Mouse (Mus musculus): Measurements from ENCODE around the gene Iqgap1. TPM values are rescaled to one million over a fixed set of nuclear protein-coding genes. Genes with fewer than 3 reads are reported as not detected.
A peak's percentile ranks its signal among the peaks of the same experiment; 100 is the strongest.

Gene Iqgap1
- 40.1 and 40.2 TPM in 2 replicates for polyA plus RNA-seq (2016; fragmentation: Nextera tagmentation; extraction: Ambion mirVana)

- Histone ChIP-seq H3K27me3 (no peaks in the 10 kb centered on the region), H3K4me2 (replicated peaks) (no peak within 1 kb of the TSS), H3K4me1 (no peaks in the 10 kb centered on the region), H3K9me3 (replicated peaks) (no peaks in the 10 kb centered on the region), H3K4me3 (no peak within 1 kb of the TSS), H3K9ac (no peak within 1 kb of the TSS), H3K36me3 (no peaks in the 10 kb centered on the region), H3K27ac (no peak within 1 kb of the TSS)
- ATAC-seq (ENCODE audit: low FRiP score): no peak
- 79% methylated on average over 11 of the region's 11 CpGs for WGBS
These were observed at the start of gene Iqgap1 for GRCm38 (mm10) chr7:80825843-80826403. Gene Iqgap1, minus strand, starts transcription at chr7:80825974.

GRCm38 (mm10) chr7:80873631-80874030, 47.9 kb upstream of the Iqgap1 start:
- H3K4me3 ChIP-seq: no peak overlapping the region
- H3K27ac ChIP-seq: no peak overlapping the region
- H3K9ac ChIP-seq: no peak overlapping the region
- no peak for ATAC-seq (ENCODE audit: low FRiP score)
- H3K27me3 ChIP-seq: peaks cover 30% of the 10 kb centered on the region
- WGBS: 93% methylated on average over 2 of the region's 2 CpGs
- H3K36me3 ChIP-seq: peaks cover 87% of the 10 kb centered on the region
- H3K4me1 ChIP-seq: 0 out of 2 replicates have a peak, but pooled peaks cover 3% of the 10 kb centered on the region
- H3K4me2 ChIP-seq (replicated peaks): no peak overlapping the region
- no peaks in the 10 kb centered on the region for H3K9me3 ChIP-seq (replicated peaks)

GRCm38 (mm10) chr7:80873038-80873437, 47.3 kb upstream of the Iqgap1 start:
- Histone ChIP-seq H3K9me3 (replicated peaks) (no peaks in the 10 kb centered on the region), H3K9ac (no peak overlapping the region), H3K4me3 (no peak overlapping the region), H3K36me3 (peaks cover 91% of the 10 kb centered on the region), H3K4me1 (0 out of 2 replicates have a peak, but pooled peaks cover 3% of the 10 kb centered on the region), H3K4me2 (replicated peaks) (no peak overlapping the region), H3K27me3 (peaks cover 30% of the 10 kb centered on the region), H3K27ac (no peak overlapping the region)
- 81% methylated on average over 5 of the region's 5 CpGs for WGBS
- no peak for ATAC-seq (ENCODE audit: low FRiP score)

GRCm38 (mm10) chr7:80868686-80869085, 42.9 kb upstream of the Iqgap1 start:
- Histone ChIP-seq H3K27me3 (peaks cover 8% of the 10 kb centered on the region), H3K4me2 (replicated peaks) (no peak overlapping the region), H3K9me3 (replicated peaks) (no peaks in the 10 kb centered on the region), H3K27ac (no peak overlapping the region), H3K36me3 (peaks cover 92% of the 10 kb centered on the region), H3K4me3 (no peak overlapping the region), H3K4me1 (peaks cover 15% of the 10 kb centered on the region), H3K9ac (no peak overlapping the region)
- 96% methylated on average over 2 of the region's 2 CpGs for WGBS
- no peak for ATAC-seq (ENCODE audit: low FRiP score)

- no peak for ATAC-seq (ENCODE audit: low FRiP score)
- Histone ChIP-seq H3K4me3 (no peak overlapping the region), H3K27ac (no peak overlapping the region), H3K4me1 (peaks cover 33% of the 10 kb centered on the region), H3K9ac (no peak overlapping the region), H3K27me3 (no peaks in the 10 kb centered on the region), H3K36me3 (peaks cover 82% of the 10 kb centered on the region), H3K9me3 (replicated peaks) (no peaks in the 10 kb centered on the region), H3K4me2 (replicated peaks) (no peak overlapping the region)
- 91% methylated on average over 7 of the region's 7 CpGs for WGBS
These were observed 40.9 kb upstream of the Iqgap1 start for GRCm38 (mm10) chr7:80866514-80867147.

- Histone ChIP-seq H3K9ac (no peak overlapping the region), H3K4me3 (no peak overlapping the region), H3K4me1 (peaks cover 35% of the 10 kb centered on the region), H3K27me3 (no peaks in the 10 kb centered on the region), H3K4me2 (replicated peaks) (no peak overlapping the region), H3K36me3 (peaks cover 72% of the 10 kb centered on the region), H3K27ac (no peak overlapping the region), H3K9me3 (replicated peaks) (no peaks in the 10 kb centered on the region)
- no peak for ATAC-seq (ENCODE audit: low FRiP score)
- WGBS: 94% methylated on average over 7 of the region's 7 CpGs
These were observed 39.7 kb upstream of the Iqgap1 start for GRCm38 (mm10) chr7:80865521-80865920.

- H3K9me3 ChIP-seq (replicated peaks): no peaks in the 10 kb centered on the region
- no peak overlapping the region for H3K9ac ChIP-seq
- H3K27ac ChIP-seq: no peak overlapping the region
- H3K4me2 ChIP-seq (replicated peaks): peak overlapping the region; percentile 77; the same call in 1 of the 2 replicates
- H3K36me3 ChIP-seq: peaks cover 65% of the 10 kb centered on the region
- no peaks in the 10 kb centered on the region for H3K27me3 ChIP-seq
- H3K4me3 ChIP-seq: no peak overlapping the region
- WGBS: 82% methylated on average over 8 of the region's 8 CpGs
- ATAC-seq (ENCODE audit: low FRiP score): no peak
- H3K4me1 ChIP-seq: peaks cover 38% of the 10 kb centered on the region
These were observed 39.1 kb upstream of the Iqgap1 start for GRCm38 (mm10) chr7:80864831-80865230.

GRCm38 (mm10) chr7:80864151-80864550, 38.4 kb upstream of the Iqgap1 start:
- H3K36me3 ChIP-seq: peaks cover 58% of the 10 kb centered on the region
- no peaks in the 10 kb centered on the region for H3K27me3 ChIP-seq
- peaks cover 38% of the 10 kb centered on the region for H3K4me1 ChIP-seq
- H3K27ac ChIP-seq: no peak overlapping the region
- H3K4me2 ChIP-seq (replicated peaks): peak overlapping the region; percentile 77
- WGBS: 83% methylated on average over 1 of the region's 1 CpGs
- H3K9me3 ChIP-seq (replicated peaks): no peaks in the 10 kb centered on the region
- H3K9ac ChIP-seq: no peak overlapping the region
- no peak overlapping the region for H3K4me3 ChIP-seq
- no peak for ATAC-seq (ENCODE audit: low FRiP score)

- Histone ChIP-seq H3K27me3 (no peaks in the 10 kb centered on the region), H3K36me3 (peaks cover 52% of the 10 kb centered on the region), H3K4me1 (peaks cover 38% of the 10 kb centered on the region), H3K4me2 (replicated peaks) (peak overlapping the region; percentile 77), H3K27ac (no peak overlapping the region), H3K9ac (peak overlapping the region; percentile 42), H3K9me3 (replicated peaks) (no peaks in the 10 kb centered on the region), H3K4me3 (peak overlapping the region; percentile 18)
- no peak for ATAC-seq (ENCODE audit: low FRiP score)
- 86% methylated on average over 5 of the region's 5 CpGs for WGBS
These were observed 37.7 kb upstream of the Iqgap1 start for GRCm38 (mm10) chr7:80863520-80863919.

GRCm38 (mm10) chr7:80862475-80862874, 36.7 kb upstream of the Iqgap1 start:
- H3K9me3 ChIP-seq (replicated peaks): no peaks in the 10 kb centered on the region
- H3K36me3 ChIP-seq: peaks cover 42% of the 10 kb centered on the region
- 83% methylated on average over 2 of the region's 2 CpGs for WGBS
- no peak overlapping the region for H3K9ac ChIP-seq
- H3K4me2 ChIP-seq (replicated peaks): peak overlapping the region; percentile 77
- no peak for ATAC-seq (ENCODE audit: low FRiP score)
- no peaks in the 10 kb centered on the region for H3K27me3 ChIP-seq
- H3K4me3 ChIP-seq: peak overlapping the region; percentile 15; the same call in 1 of the 2 replicates
- H3K4me1 ChIP-seq: peaks cover 38% of the 10 kb centered on the region
- no peak overlapping the region for H3K27ac ChIP-seq

GRCm38 (mm10) chr7:80860729-80861274, 35.0 kb upstream of the Iqgap1 start, which contains the start of gene Zscan2:
Gene Zscan2, plus strand, starts transcription at chr7:80860920.
- Histone ChIP-seq H3K27ac (peak within 1 kb of the TSS; percentile 93), H3K9ac (peak within 1 kb of the TSS; percentile 88), H3K36me3 (peaks cover 27% of the 10 kb centered on the region), H3K9me3 (replicated peaks) (no peaks in the 10 kb centered on the region), H3K4me3 (peak within 1 kb of the TSS; percentile 85), H3K27me3 (no peaks in the 10 kb centered on the region), H3K4me1 (peaks cover 38% of the 10 kb centered on the region), H3K4me2 (replicated peaks) (peak within 1 kb of the TSS; percentile 77)
- 0% methylated on average over 40 of the region's 40 CpGs for WGBS
- ATAC-seq (ENCODE audit: low FRiP score): peak; percentile 99

GRCm38 (mm10) chr7:80860227-80860626, 34.5 kb upstream of the Iqgap1 start:
- Histone ChIP-seq H3K27me3 (no peaks in the 10 kb centered on the region), H3K4me1 (peaks cover 37% of the 10 kb centered on the region), H3K4me2 (replicated peaks) (peak overlapping the region; percentile 77), H3K9ac (peak overlapping the region; percentile 88), H3K9me3 (replicated peaks) (no peaks in the 10 kb centered on the region), H3K27ac (peak overlapping the region; percentile 18), H3K36me3 (peaks cover 22% of the 10 kb centered on the region), H3K4me3 (peak overlapping the region; percentile 85)
- peak; percentile 72 for ATAC-seq (ENCODE audit: low FRiP score)
- 1% methylated on average over 13 of the region's 13 CpGs for WGBS

Measured in hindbrain, embryonic 12.5 days (tissue).